Mouse (Mus musculus): ENCODE measurements at regions not wholly inside any gene's neighbourhood (a gene's known extent, or its start where the extent isn't known, plus 50 kb on each side); places are given as distances from the start of the nearest gene placed in this dataset.

DNA sequence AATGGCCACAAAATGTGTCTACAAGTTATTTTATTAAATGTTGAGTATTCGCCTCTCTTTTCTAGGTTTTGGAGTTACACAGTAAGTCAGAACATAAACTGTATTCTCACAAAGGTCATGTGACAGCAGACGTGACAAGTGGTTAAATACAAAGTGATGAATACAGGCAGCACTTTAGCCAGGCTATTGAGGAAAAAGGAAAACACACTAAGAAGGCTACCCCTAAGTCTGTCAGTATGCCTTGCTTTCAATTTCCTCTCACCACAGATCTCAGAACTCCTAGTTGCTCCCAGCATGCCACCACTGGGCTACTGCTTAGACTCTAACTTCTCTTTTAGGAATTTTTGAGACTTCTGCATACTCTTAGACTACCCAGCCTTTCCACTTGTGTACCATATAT is 297.9 kb upstream of the Pex5l start:
- ATAC-seq (ENCODE audit: extremely low read depth, insufficient number of reproducible peaks, low FRiP score, poor library complexity, severe bottlenecking) (no peak), DNase-seq (ENCODE audit: low spot score) (no peak)
- Histone ChIP-seq H3K4me3 (ENCODE audit: low read depth, low read length) (no peak overlapping the region), H3K27me3 (ENCODE audit: insufficient read depth, low read length) (no peaks in the 10 kb centered on the region), H3K9me3 (replicated peaks) (no peaks in the 10 kb centered on the region), H3K4me1 (ENCODE audit: insufficient read depth, low read depth, low read length) (no peaks in the 10 kb centered on the region), H3K36me3 (replicated peaks) (no peaks in the 10 kb centered on the region)
- no peak for TF ChIP-seq GATA1 (IDR thresholded peaks at IDR 0.05; ENCODE audit: borderline replicate concordance, low read length)
- no peak for TF ChIP-seq TAL1 (conservative IDR thresholded peaks at IDR 0.05; ENCODE audit: low read depth, low read length)
- no peak for TF ChIP-seq POLR2AphosphoS5 (IDR thresholded peaks at IDR 0.05; ENCODE audit: insufficient replicate concordance, low read depth, low read length)
- no peak for TF ChIP-seq CTCF (IDR thresholded peaks at IDR 0.05; ENCODE audit: low read depth, low read length)
- no peak for TF ChIP-seq GATA2 (IDR thresholded peaks at IDR 0.05; ENCODE audit: borderline replicate concordance, low read depth, low read length)

DNA sequence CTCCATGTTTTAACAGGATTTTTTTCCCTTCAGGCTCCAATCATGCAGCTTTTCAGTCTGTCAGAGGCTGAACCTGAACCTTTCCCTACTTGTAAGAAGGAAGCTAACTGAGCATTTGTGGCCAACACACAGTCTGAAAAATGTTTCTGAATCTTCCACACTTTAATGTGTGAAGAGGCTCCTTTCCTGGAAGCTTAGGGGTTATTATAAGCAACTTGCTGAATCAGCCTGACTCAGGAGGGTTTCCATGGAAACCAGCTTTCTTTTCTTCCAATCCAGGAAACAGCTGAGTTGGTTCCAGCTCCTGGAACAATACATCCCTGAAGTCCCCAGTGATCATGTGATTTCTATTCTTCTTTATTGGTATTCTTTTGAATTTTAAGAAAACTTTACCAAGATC is 297.5 kb upstream of the Pex5l start:
- Histone ChIP-seq H3K9me3 (replicated peaks) (no peaks in the 10 kb centered on the region), H3K27me3 (ENCODE audit: insufficient read depth, low read length) (no peaks in the 10 kb centered on the region), H3K36me3 (replicated peaks) (no peaks in the 10 kb centered on the region), H3K4me3 (ENCODE audit: low read depth, low read length) (no peak overlapping the region), H3K4me1 (ENCODE audit: insufficient read depth, low read depth, low read length) (no peaks in the 10 kb centered on the region)
- no peak for ATAC-seq (ENCODE audit: extremely low read depth, insufficient number of reproducible peaks, low FRiP score, poor library complexity, severe bottlenecking)
- TF ChIP-seq GATA1 (IDR thresholded peaks at IDR 0.05; ENCODE audit: borderline replicate concordance, low read length) (no peak), GATA2 (IDR thresholded peaks at IDR 0.05; ENCODE audit: borderline replicate concordance, low read depth, low read length) (no peak), CTCF (IDR thresholded peaks at IDR 0.05; ENCODE audit: low read depth, low read length) (no peak), TAL1 (conservative IDR thresholded peaks at IDR 0.05; ENCODE audit: low read depth, low read length) (no peak), POLR2AphosphoS5 (IDR thresholded peaks at IDR 0.05; ENCODE audit: insufficient replicate concordance, low read depth, low read length) (no peak)
- DNase-seq (ENCODE audit: low spot score) = no peak

DNA sequence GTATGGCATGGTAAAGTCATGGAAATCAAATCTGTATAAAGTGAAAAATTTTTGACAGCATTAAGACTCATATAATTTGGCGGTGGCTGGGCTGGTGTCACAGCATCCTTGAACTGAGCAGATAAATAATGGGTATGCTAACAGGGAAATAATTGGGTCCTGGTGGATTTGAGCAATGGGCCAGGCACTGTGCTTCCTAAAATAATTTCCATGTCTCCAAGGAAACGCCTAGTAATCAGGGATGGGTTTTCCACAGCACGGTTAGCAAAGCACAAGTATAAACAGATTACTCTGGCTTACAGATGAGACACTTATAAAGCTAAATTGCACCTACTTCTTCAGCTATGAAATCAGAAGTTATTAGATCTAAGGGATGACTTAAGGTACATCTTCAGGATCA is 273.9 kb upstream of the Pex5l start:
- H3K4me3 ChIP-seq (ENCODE audit: low read depth, low read length) = no peak overlapping the region
- ATAC-seq (ENCODE audit: extremely low read depth, insufficient number of reproducible peaks, low FRiP score, poor library complexity, severe bottlenecking) = no peak
- no peak for DNase-seq (ENCODE audit: low spot score)
- no peaks in the 10 kb centered on the region for H3K36me3 ChIP-seq (replicated peaks)
- H3K4me1 ChIP-seq (ENCODE audit: insufficient read depth, low read depth, low read length) = no peaks in the 10 kb centered on the region
- TF ChIP-seq GATA2 (IDR thresholded peaks at IDR 0.05; ENCODE audit: borderline replicate concordance, low read depth, low read length) (no peak), TAL1 (conservative IDR thresholded peaks at IDR 0.05; ENCODE audit: low read depth, low read length) (no peak), POLR2AphosphoS5 (IDR thresholded peaks at IDR 0.05; ENCODE audit: insufficient replicate concordance, low read depth, low read length) (no peak), GATA1 (IDR thresholded peaks at IDR 0.05; ENCODE audit: borderline replicate concordance, low read length) (no peak), CTCF (IDR thresholded peaks at IDR 0.05; ENCODE audit: low read depth, low read length) (no peak)
- H3K27me3 ChIP-seq (ENCODE audit: insufficient read depth, low read length) = no peaks in the 10 kb centered on the region
- H3K9me3 ChIP-seq (replicated peaks) = no peaks in the 10 kb centered on the region

DNA sequence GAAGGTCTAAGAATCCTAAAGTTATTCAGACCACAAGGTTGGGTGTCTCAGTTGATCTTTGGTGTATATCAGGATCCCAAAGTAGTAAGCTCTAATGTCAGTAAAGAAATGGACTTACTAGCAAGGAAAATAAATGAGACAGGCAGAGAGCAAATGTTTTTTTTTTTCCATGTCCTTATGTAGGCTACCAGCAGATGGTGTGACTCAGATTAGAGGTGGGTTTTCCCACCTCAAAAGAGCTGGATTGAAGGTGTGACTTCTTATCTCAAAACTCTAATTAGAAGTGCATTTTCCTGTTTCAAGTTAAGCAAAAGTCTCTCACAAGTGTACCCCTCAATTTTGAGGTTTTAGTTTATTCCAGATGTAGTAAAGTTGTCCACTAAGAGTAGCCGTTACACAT is 273.3 kb upstream of the Pex5l start:
- no peaks in the 10 kb centered on the region for H3K9me3 ChIP-seq (replicated peaks)
- TF ChIP-seq CTCF (IDR thresholded peaks at IDR 0.05; ENCODE audit: low read depth, low read length) (no peak), POLR2AphosphoS5 (IDR thresholded peaks at IDR 0.05; ENCODE audit: insufficient replicate concordance, low read depth, low read length) (no peak), GATA1 (IDR thresholded peaks at IDR 0.05; ENCODE audit: borderline replicate concordance, low read length) (no peak), GATA2 (IDR thresholded peaks at IDR 0.05; ENCODE audit: borderline replicate concordance, low read depth, low read length) (no peak), TAL1 (conservative IDR thresholded peaks at IDR 0.05; ENCODE audit: low read depth, low read length) (no peak)
- no peaks in the 10 kb centered on the region for H3K4me1 ChIP-seq (ENCODE audit: insufficient read depth, low read depth, low read length)
- no peaks in the 10 kb centered on the region for H3K36me3 ChIP-seq (replicated peaks)
- H3K4me3 ChIP-seq (ENCODE audit: low read depth, low read length) = no peak overlapping the region
- DNase-seq (ENCODE audit: low spot score) = no peak
- ATAC-seq (ENCODE audit: extremely low read depth, insufficient number of reproducible peaks, low FRiP score, poor library complexity, severe bottlenecking) = no peak
- H3K27me3 ChIP-seq (ENCODE audit: insufficient read depth, low read length) = no peaks in the 10 kb centered on the region

DNA sequence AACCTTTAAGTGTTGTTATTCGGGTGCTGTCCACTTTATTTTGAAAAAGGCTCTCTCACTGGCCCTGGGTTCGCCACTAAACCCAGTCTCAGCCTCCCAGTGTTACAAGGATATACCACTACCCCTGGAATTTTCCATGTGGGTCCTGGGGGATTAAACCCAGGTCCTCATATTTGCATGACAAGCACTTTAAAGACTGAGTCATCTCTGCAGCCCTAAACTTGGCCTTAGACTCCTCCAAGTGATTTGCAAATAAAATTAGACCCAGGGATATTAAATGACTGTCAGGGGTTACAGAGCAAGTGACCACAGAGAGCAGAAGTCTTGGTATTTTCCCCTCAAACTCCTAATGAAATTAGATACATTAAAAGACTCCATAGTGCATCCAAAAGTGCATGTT is 258.9 kb upstream of the Pex5l start:
- H3K4me1 ChIP-seq (ENCODE audit: insufficient read depth, low read depth, low read length) = no peaks in the 10 kb centered on the region
- no peak for DNase-seq (ENCODE audit: low spot score)
- H3K4me3 ChIP-seq (ENCODE audit: low read depth, low read length) = no peak overlapping the region
- ATAC-seq (ENCODE audit: extremely low read depth, insufficient number of reproducible peaks, low FRiP score, poor library complexity, severe bottlenecking) = no peak
- no peaks in the 10 kb centered on the region for H3K36me3 ChIP-seq (replicated peaks)
- TF ChIP-seq POLR2AphosphoS5 (IDR thresholded peaks at IDR 0.05; ENCODE audit: insufficient replicate concordance, low read depth, low read length) (no peak), GATA2 (IDR thresholded peaks at IDR 0.05; ENCODE audit: borderline replicate concordance, low read depth, low read length) (no peak), GATA1 (IDR thresholded peaks at IDR 0.05; ENCODE audit: borderline replicate concordance, low read length) (no peak), TAL1 (conservative IDR thresholded peaks at IDR 0.05; ENCODE audit: low read depth, low read length) (no peak), CTCF (IDR thresholded peaks at IDR 0.05; ENCODE audit: low read depth, low read length) (no peak)
- H3K9me3 ChIP-seq (replicated peaks) = no peaks in the 10 kb centered on the region
- no peaks in the 10 kb centered on the region; the same call in 1 of the 2 replicates for H3K27me3 ChIP-seq (ENCODE audit: insufficient read depth, low read length)

DNA sequence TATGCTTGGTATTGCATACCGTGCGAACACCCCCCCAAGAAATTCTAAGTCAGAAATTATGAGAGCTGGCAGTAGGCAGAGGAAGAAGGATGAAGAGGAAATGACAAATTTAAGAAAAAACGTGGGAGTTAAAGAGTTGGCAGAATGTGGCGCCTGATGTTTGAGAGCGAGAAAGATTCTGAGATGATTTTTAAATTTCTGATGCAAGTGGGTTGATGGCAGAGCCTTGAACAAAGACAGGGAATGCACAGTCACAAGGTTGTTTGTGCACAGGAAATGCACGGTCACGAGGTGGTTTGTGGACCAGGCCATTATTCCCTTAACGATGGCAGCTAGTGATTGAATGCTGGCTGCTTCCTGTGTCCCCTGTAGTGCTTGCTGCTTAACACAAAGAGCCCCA is 256.3 kb upstream of the Pex5l start:
- TF ChIP-seq GATA2 (IDR thresholded peaks at IDR 0.05; ENCODE audit: borderline replicate concordance, low read depth, low read length) (no peak), TAL1 (conservative IDR thresholded peaks at IDR 0.05; ENCODE audit: low read depth, low read length) (no peak), GATA1 (IDR thresholded peaks at IDR 0.05; ENCODE audit: borderline replicate concordance, low read length) (no peak), CTCF (IDR thresholded peaks at IDR 0.05; ENCODE audit: low read depth, low read length) (no peak), POLR2AphosphoS5 (IDR thresholded peaks at IDR 0.05; ENCODE audit: insufficient replicate concordance, low read depth, low read length) (no peak)
- no peak overlapping the region for H3K4me3 ChIP-seq (ENCODE audit: low read depth, low read length)
- no peaks in the 10 kb centered on the region for H3K9me3 ChIP-seq (replicated peaks)
- no peaks in the 10 kb centered on the region for H3K4me1 ChIP-seq (ENCODE audit: insufficient read depth, low read depth, low read length)
- H3K27me3 ChIP-seq (ENCODE audit: insufficient read depth, low read length) = no peaks in the 10 kb centered on the region; the same call in 1 of the 2 replicates
- DNase-seq (ENCODE audit: low spot score) (no peak), ATAC-seq (ENCODE audit: extremely low read depth, insufficient number of reproducible peaks, low FRiP score, poor library complexity, severe bottlenecking) (no peak)
- no peaks in the 10 kb centered on the region for H3K36me3 ChIP-seq (replicated peaks)
